Mouse (Mus musculus): ENCODE results near the gene Rcan3. TPM values are rescaled to one million over a fixed set of nuclear protein-coding genes. Genes with fewer than 3 reads are reported as not detected.

Rcan3 gene
- total and polyA plus RNA-seq, 3 experiments, result 7.8 to 7.9 TPM; not detected in 1

GRCm38 (mm10) chr4:135442473-135442872 lies 8.8 kb upstream of the Rcan3 start:
- peaks cover 9 to 14% of the 10 kb centered on the region in 2 experiments for H3K4me1 ChIP-seq (ENCODE audit: control insufficient read depth in 1 of 2, insufficient read depth in 2 of 2, low read length in 2 of 2)

DNA sequence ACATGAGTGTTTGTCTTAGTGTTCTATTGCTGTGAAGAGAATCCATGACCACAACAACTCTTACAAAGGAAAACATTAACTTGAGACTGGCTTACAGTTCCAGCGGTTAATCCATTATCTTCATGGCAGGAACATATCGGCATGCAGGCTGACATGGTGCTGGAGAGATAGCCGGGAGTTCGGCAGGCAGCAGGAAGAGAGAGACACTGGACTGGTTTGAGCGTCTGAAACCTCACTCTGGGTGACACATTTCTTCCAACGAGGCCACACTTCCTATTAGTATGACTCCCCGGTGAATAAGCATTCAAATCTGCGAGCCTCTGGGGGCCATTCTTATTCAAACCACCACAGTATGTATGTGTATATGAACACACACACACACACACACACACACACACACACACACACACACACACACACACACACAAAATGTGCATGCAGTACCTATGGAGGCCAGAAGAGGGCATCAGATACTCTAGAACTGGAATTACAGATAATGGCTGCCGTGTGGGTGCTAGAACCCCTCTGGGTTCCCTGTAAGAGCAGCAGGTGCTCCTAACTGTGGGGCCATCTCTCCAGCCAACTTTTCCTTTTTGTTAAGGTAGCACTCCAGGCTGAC lies 6.4 kb upstream of the Rcan3 start:
- Histone ChIP-seq H3K9me3 (replicated peaks; ENCODE audit: insufficient read depth, low read length) (no peaks in the 10 kb centered on the region), H3K27me3 (ENCODE audit: control insufficient read depth in 1 of 2, insufficient read depth in 2 of 2, low read length in 2 of 2) (no peaks in the 10 kb centered on the region), H3K27ac (ENCODE audit: control insufficient read depth, low read depth, low read length) (peak overlapping the region; percentile 99), H3K36me3 (ENCODE audit: control insufficient read depth in 1 of 2, insufficient read depth in 2 of 2, low read length in 2 of 2) (peaks cover 0 to 10% of the 10 kb centered on the region in 2 experiments; a peak in 2 of 4 replicates), H3K4me3 (ENCODE audit: control insufficient read depth in 1 of 2, insufficient read depth in 1 of 2, low read depth in 2 of 2, low read length in 2 of 2) (peak overlapping the region; percentile 51 to 52), H3K4me1 (ENCODE audit: control insufficient read depth in 1 of 2, insufficient read depth in 2 of 2, low read length in 2 of 2) (peaks cover 9 to 21% of the 10 kb centered on the region in 2 experiments), H3K79me2 (ENCODE audit: control insufficient read depth, insufficient read depth, low read length, poor library complexity) (no peaks in the 10 kb centered on the region), H3K9ac (ENCODE audit: control insufficient read depth, low read depth, low read length, poor library complexity, severe bottlenecking) (peak overlapping the region; percentile 76)
- DNase-seq (ENCODE audit: low read depth, low spot score), result peak; percentile 92
- TF ChIP-seq POLR2AphosphoS2 (IDR thresholded peaks at IDR 0.05; ENCODE audit: low read length), result no peak; the same call in 1 of the 2 replicates
- peak; percentile 37 for TF ChIP-seq ZNF384 (IDR thresholded peaks at IDR 0.05; ENCODE audit: low read depth, low read length)
- peak; percentile 97 for TF ChIP-seq GATA1 (IDR thresholded peaks at IDR 0.05; ENCODE audit: low read depth, low read length)
- no peak for TF ChIP-seq E2F4 (IDR thresholded peaks at IDR 0.05; ENCODE audit: borderline replicate concordance, low read depth, low read length)
- TF ChIP-seq RAD21 (IDR thresholded peaks at IDR 0.05; ENCODE audit: low read depth, low read length), result peak; percentile 6; the same call in 1 of the 2 replicates
- TF ChIP-seq UBTF (IDR thresholded peaks at IDR 0.05; ENCODE audit: borderline replicate concordance, insufficient read depth, low read depth, low read length), result no peak
- TF ChIP-seq TBP (IDR thresholded peaks at IDR 0.05; ENCODE audit: low read depth, low read length), result peak; percentile 71
- peak; percentile 44 for TF ChIP-seq MXI1 (IDR thresholded peaks at IDR 0.05; ENCODE audit: low read depth, low read length)
- no peak for TF ChIP-seq GABPA (IDR thresholded peaks at IDR 0.05; ENCODE audit: low read depth, low read length)
- no peak for TF ChIP-seq NRF1 (IDR thresholded peaks at IDR 0.05; ENCODE audit: insufficient read depth, low read depth, low read length, poor library complexity, severe bottlenecking)
- TF ChIP-seq ZKSCAN1 (IDR thresholded peaks at IDR 0.05; ENCODE audit: low read depth, low read length), result no peak
- 0 out of 2 replicates have a peak, but pooled peaks have one; percentile 18 for TF ChIP-seq USF1 (IDR thresholded peaks at IDR 0.05; ENCODE audit: low read depth, low read length)
- TF ChIP-seq ZC3H11A (IDR thresholded peaks at IDR 0.05; ENCODE audit: low read depth, low read length), result 0 out of 2 replicates have a peak, but pooled peaks have one; percentile 9
- peak; percentile 76 for TF ChIP-seq MAX (IDR thresholded peaks at IDR 0.05; ENCODE audit: low read length)
- TF ChIP-seq HCFC1 (IDR thresholded peaks at IDR 0.05; ENCODE audit: low read depth, low read length), result no peak; the same call in 1 of the 2 replicates
- TF ChIP-seq SIN3A (IDR thresholded peaks at IDR 0.05; ENCODE audit: low read length), result peak; percentile 86
- TF ChIP-seq CHD1 (IDR thresholded peaks at IDR 0.05; ENCODE audit: low read depth, low read length), result 0 out of 2 replicates have a peak, but pooled peaks have one; percentile 61
- TF ChIP-seq MEF2A (IDR thresholded peaks at IDR 0.05; ENCODE audit: extremely low read depth, insufficient replicate concordance, low read depth, low read length, poor library complexity, severe bottlenecking), result 0 out of 2 replicates have a peak, but pooled peaks have one; percentile 40
- TF ChIP-seq RCOR1 (IDR thresholded peaks at IDR 0.05; ENCODE audit: low read depth, low read length), result peak; percentile 83

More at GRCm38 (mm10) chr4:135442473-135442872, 8.8 kb upstream of the Rcan3 start:
- Histone ChIP-seq H3K4me3 (ENCODE audit: control insufficient read depth in 1 of 2, insufficient read depth in 1 of 2, low read depth in 2 of 2, low read length in 2 of 2) (no peak overlapping the region), H3K27me3 (ENCODE audit: control insufficient read depth in 1 of 2, insufficient read depth in 2 of 2, low read length in 2 of 2) (no peaks in the 10 kb centered on the region), H3K79me2 (ENCODE audit: control insufficient read depth, insufficient read depth, low read length, poor library complexity) (no peaks in the 10 kb centered on the region), H3K9ac (ENCODE audit: control insufficient read depth, low read depth, low read length, poor library complexity, severe bottlenecking) (no peak overlapping the region), H3K27ac (ENCODE audit: control insufficient read depth, low read depth, low read length) (no peak overlapping the region), H3K9me3 (replicated peaks; ENCODE audit: insufficient read depth, low read length) (no peaks in the 10 kb centered on the region), H3K36me3 (ENCODE audit: control insufficient read depth in 1 of 2, insufficient read depth in 2 of 2, low read length in 2 of 2) (peaks cover 0 to 10% of the 10 kb centered on the region in 2 experiments; a peak in 2 of 4 replicates)
- peak; percentile 72 for TF ChIP-seq MAX (IDR thresholded peaks at IDR 0.05; ENCODE audit: low read length)
- no peak for TF ChIP-seq ETS1 (IDR thresholded peaks at IDR 0.05; ENCODE audit: low read depth, low read length)
- no peak for TF ChIP-seq SIN3A (IDR thresholded peaks at IDR 0.05; ENCODE audit: low read length)
- TF ChIP-seq MXI1 (IDR thresholded peaks at IDR 0.05; ENCODE audit: low read depth, low read length), result peak; percentile 69; the same call in 1 of the 2 replicates
- TF ChIP-seq MAFK (IDR thresholded peaks at IDR 0.05; ENCODE audit: borderline replicate concordance, low read depth, low read length), result no peak
- no peak for TF ChIP-seq POLR2AphosphoS2 (IDR thresholded peaks at IDR 0.05; ENCODE audit: low read length)
- no peak for TF ChIP-seq JUND (IDR thresholded peaks at IDR 0.05; ENCODE audit: low read depth, low read length)
- TF ChIP-seq RAD21 (IDR thresholded peaks at IDR 0.05; ENCODE audit: low read depth, low read length), result no peak
- TF ChIP-seq GATA1 (IDR thresholded peaks at IDR 0.05; ENCODE audit: low read depth, low read length), result no peak
- TF ChIP-seq USF2 (IDR thresholded peaks at IDR 0.05; ENCODE audit: borderline replicate concordance in 1 of 2, insufficient read depth in 1 of 2, low read depth in 1 of 2, low read length in 2 of 2), result no peak
- no peak for TF ChIP-seq NELFE (IDR thresholded peaks at IDR 0.05; ENCODE audit: low read depth, low read length)
- TF ChIP-seq ZC3H11A (IDR thresholded peaks at IDR 0.05; ENCODE audit: low read depth, low read length), result no peak
- no peak for TF ChIP-seq ELF1 (IDR thresholded peaks at IDR 0.05; ENCODE audit: low read depth, low read length)
- TF ChIP-seq CTCF (IDR thresholded peaks at IDR 0.05 in 2 of 3, conservative IDR thresholded peaks at IDR 0.05 in 1 of 3; ENCODE audit: control insufficient read depth in 1 of 3, insufficient read depth in 1 of 3, low read depth in 2 of 3, low read length in 3 of 3, poor library complexity in 1 of 3, severe bottlenecking in 1 of 3), result no peak
- no peak for TF ChIP-seq EP300 (IDR thresholded peaks at IDR 0.05; ENCODE audit: low read depth in 1 of 2, low read length in 2 of 2)
- TF ChIP-seq ZMIZ1 (IDR thresholded peaks at IDR 0.05; ENCODE audit: low read depth, low read length), result no peak
- TF ChIP-seq TBP (IDR thresholded peaks at IDR 0.05; ENCODE audit: low read depth, low read length), result no peak
- TF ChIP-seq USF1 (IDR thresholded peaks at IDR 0.05; ENCODE audit: low read depth, low read length), result peak; percentile 48; the same call in 1 of the 2 replicates
- 0 out of 2 replicates have a peak, but pooled peaks have one; percentile 51 for TF ChIP-seq MYC (IDR thresholded peaks at IDR 0.05; ENCODE audit: low read depth, low read length)
- TF ChIP-seq MAZ (IDR thresholded peaks at IDR 0.05; ENCODE audit: low read depth, low read length), result no peak
- TF ChIP-seq ZNF384 (IDR thresholded peaks at IDR 0.05; ENCODE audit: low read depth, low read length), result peak; percentile 79
- no peak for TF ChIP-seq BHLHE40 (IDR thresholded peaks at IDR 0.05; ENCODE audit: borderline replicate concordance, low read depth, low read length)
- TF ChIP-seq NRF1 (IDR thresholded peaks at IDR 0.05; ENCODE audit: insufficient read depth, low read depth, low read length, poor library complexity, severe bottlenecking), result no peak
- no peak for TF ChIP-seq CHD2 (IDR thresholded peaks at IDR 0.05; ENCODE audit: low read length)
- no peak for TF ChIP-seq POLR2A (IDR thresholded peaks at IDR 0.05; ENCODE audit: control insufficient read depth in 1 of 2, insufficient read depth in 1 of 2, low read depth in 1 of 2, low read length in 2 of 2, poor library complexity in 1 of 2)
- no peak for TF ChIP-seq TAL1 (IDR thresholded peaks at IDR 0.05; ENCODE audit: low read length)
- TF ChIP-seq UBTF (IDR thresholded peaks at IDR 0.05; ENCODE audit: borderline replicate concordance, insufficient read depth, low read depth, low read length), result no peak
- peak; percentile 35 for DNase-seq (ENCODE audit: low read depth, low spot score)
